Mouse (Mus musculus) liver, embryonic 14.5 days (tissue): ENCODE results near the gene Inhbb.

Experiments used
- CTCF ChIP-seq: IDR thresholded peaks from 2 replicates; pipeline ENCODE4 v1.5.1; 2016; ENCODE audit warnings: antibody characterized with exemption, low read depth, control low read depth
- EP300 ChIP-seq: IDR thresholded peaks from 2 replicates; pipeline ENCODE4 v1.6.1; 2016; ENCODE audit warnings: antibody characterized with exemption, low read depth

GRCm38 (mm10) chr1:119453731-119454130 lies 31.7 kb upstream of the Inhbb start:
- TF ChIP-seq CTCF (no peak), EP300 (no peak)
